Mouse (Mus musculus) ES-E14 (cell line): ENCODE data around the gene Lin28b.
A peak's percentile ranks its signal among the peaks of the same experiment; 100 is the strongest.

Experiments
- CHD2 ChIP-seq: IDR thresholded peaks from 2 replicates; pipeline ENCODE4 v1.6.1; 2014; ENCODE audit warnings: mild to moderate bottlenecking, low read depth, low read length, inconsistent platforms
- MAFK ChIP-seq: IDR thresholded peaks from 2 replicates; pipeline ENCODE4 v1.6.1; 2014; ENCODE audit warnings: mild to moderate bottlenecking, low read depth, low read length, inconsistent platforms; ENCODE audit not compliant: insufficient read depth
- ZC3H11A ChIP-seq: IDR thresholded peaks from 2 replicates; pipeline ENCODE4 v1.6.1; 2012; ENCODE audit warnings: low read depth, mild to moderate bottlenecking, inconsistent platforms, low read length, borderline replicate concordance
- ZNF384 ChIP-seq: IDR thresholded peaks from 2 replicates; pipeline ENCODE4 v1.6.1; 2012; ENCODE audit warnings: low read depth, low read length, inconsistent platforms

- TF ChIP-seq ZC3H11A (0 out of 2 replicates have a peak, but pooled peaks have one; percentile 12), MAFK (no peak), ZNF384 (no peak), CHD2 (no peak)
Measured at GRCm38 (mm10) chr10:45381937-45382636, 104.1 kb downstream of the Lin28b start.
